Mouse (Mus musculus) liver, embryonic 14.5 days (tissue): ENCODE measurements around the gene Flnb.

Source experiments
- CTCF ChIP-seq: IDR thresholded peaks from 2 replicates; pipeline ENCODE4 v1.5.1; 2016; ENCODE audit warnings: antibody characterized with exemption, low read depth, control low read depth
- EP300 ChIP-seq: IDR thresholded peaks from 2 replicates; pipeline ENCODE4 v1.6.1; 2016; ENCODE audit warnings: antibody characterized with exemption, low read depth

DNA sequence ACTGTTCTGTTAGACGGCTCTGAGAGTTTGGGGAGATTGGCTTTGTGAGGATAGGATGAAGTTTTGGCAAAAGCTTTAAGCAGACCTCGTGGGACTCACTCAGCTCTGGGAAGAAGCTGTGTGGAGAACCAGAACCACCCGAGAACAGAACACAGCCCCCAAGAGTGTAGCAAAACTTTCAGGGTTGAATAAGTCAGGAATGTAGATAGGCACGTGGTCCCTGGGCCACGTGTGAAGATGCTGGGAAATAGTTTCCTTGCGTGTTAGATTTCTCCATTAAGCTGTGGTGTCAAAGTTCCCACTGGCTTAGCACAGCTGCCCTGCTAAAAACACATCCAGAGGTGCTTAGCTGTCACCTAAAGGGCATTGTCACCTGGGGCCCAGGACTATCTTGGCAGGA is 174.4 kb downstream of the Flnb start:
- TF ChIP-seq EP300 (no peak), CTCF (no peak)
